Mouse (Mus musculus) lung, adult 2 months (tissue): ENCODE measurements around the gene Fry.

Experiments
- CTCF ChIP-seq: fragments of 200-500 bp; IDR thresholded peaks from 2 replicates; pipeline ENCODE4 v1.5.1; 2011; ENCODE audit warnings: mild to moderate bottlenecking, low read length, control low read depth; ENCODE audit not compliant: insufficient read depth
- POLR2A ChIP-seq: fragments of 200-500 bp; IDR thresholded peaks from 2 replicates; pipeline ENCODE4 v1.6.1; 2011; ENCODE audit warnings: low read depth, mild to moderate bottlenecking, control low read depth, low read length, borderline replicate concordance; ENCODE audit errors: extremely low read depth

DNA sequence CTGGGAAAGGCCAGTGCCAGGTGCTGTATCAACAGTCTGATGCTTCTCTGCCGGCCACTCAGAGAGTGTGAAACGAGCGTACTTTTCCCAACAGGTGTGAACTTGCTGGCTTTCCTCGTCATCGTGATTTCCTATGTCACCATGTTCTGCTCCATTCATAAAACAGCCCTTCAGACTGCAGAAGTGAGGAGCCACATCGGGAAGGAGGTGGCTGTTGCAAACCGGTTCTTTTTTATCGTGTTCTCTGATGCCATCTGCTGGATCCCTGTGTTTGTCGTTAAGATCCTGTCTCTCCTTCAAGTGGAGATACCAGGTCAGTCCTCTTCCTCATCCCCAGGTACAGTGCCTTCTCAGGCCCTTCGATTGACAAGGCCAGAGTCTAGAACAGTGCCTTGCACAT lies 48.4 kb upstream of the Fry start:
- TF ChIP-seq CTCF (no peak), POLR2A (no peak)
